Mouse (Mus musculus) right cerebral cortex, postnatal 25 days (tissue): ENCODE data around the gene Itk.

Experiments used
- DNase-seq: peaks from one replicate; pipeline ENCODE4 v3.0.0; 2022

Itk gene

GRCm38 (mm10) chr11:46349681-46350410 is 39.5 kb downstream of the Itk start:
- DNase-seq = no peak

GRCm38 (mm10) chr11:46348416-46348815 is 40.9 kb downstream of the Itk start:
- DNase-seq = no peak

- DNase-seq = no peak
These were observed 41.6 kb downstream of the Itk start for GRCm38 (mm10) chr11:46347756-46348155.

GRCm38 (mm10) chr11:46343886-46344546 is 45.3 kb downstream of the Itk start:
- DNase-seq = no peak

- no peak for DNase-seq
These were observed 47.4 kb downstream of the Itk start for GRCm38 (mm10) chr11:46341960-46342359.

GRCm38 (mm10) chr11:46336020-46336419 is 53.3 kb downstream of the Itk start:
- no peak for DNase-seq

GRCm38 (mm10) chr11:46332217-46332616 is 57.1 kb downstream of the Itk start:
- DNase-seq = no peak

- DNase-seq = no peak
These were observed 62.9 kb downstream of the Itk start for GRCm38 (mm10) chr11:46326271-46327015.

- no peak for DNase-seq
These were observed 67.8 kb downstream of the Itk start for GRCm38 (mm10) chr11:46321559-46321958.

- no peak for DNase-seq
These were observed 74.8 kb downstream of the Itk start for GRCm38 (mm10) chr11:46314534-46314933.

- peak; percentile 59 for DNase-seq
These were observed 75.5 kb downstream of the Itk start for GRCm38 (mm10) chr11:46313851-46314250.

- DNase-seq = no peak
These were observed 76.7 kb downstream of the Itk start, which contains the start of gene Cyfip2 for GRCm38 (mm10) chr11:46312523-46313035. Gene Cyfip2 (minus strand): TSS chr11:46312859.

GRCm38 (mm10) chr11:46311703-46312522 is 77.4 kb downstream of the Itk start:
- DNase-seq = peak; percentile 76

- DNase-seq = peak; percentile 33
These were observed 78.1 kb downstream of the Itk start for GRCm38 (mm10) chr11:46311181-46311702.

GRCm38 (mm10) chr11:46310647-46311063 is 78.7 kb downstream of the Itk start:
- no peak for DNase-seq

GRCm38 (mm10) chr11:46309808-46310555 is 79.3 kb downstream of the Itk start:
- DNase-seq = no peak

- peak; percentile 48 for DNase-seq
These were observed 80.1 kb downstream of the Itk start for GRCm38 (mm10) chr11:46309111-46309741.

- DNase-seq = no peak
These were observed 80.9 kb downstream of the Itk start for GRCm38 (mm10) chr11:46308271-46308974.

GRCm38 (mm10) chr11:46307768-46308167 is 81.5 kb downstream of the Itk start:
- DNase-seq = no peak

GRCm38 (mm10) chr11:46306776-46307175 is 82.5 kb downstream of the Itk start:
- DNase-seq = no peak
